Mouse (Mus musculus) small intestine, adult 2 months (tissue): ENCODE results near the gene Abhd17b. TPM values are rescaled to one million over a fixed set of nuclear protein-coding genes. Genes with fewer than 3 reads are reported as not detected.

ENCODE experiments used
- H3K27ac ChIP-seq: fragments of 200-500 bp; 2 replicates; pipeline ENCODE4 v1.5.1; 2012; ENCODE audit warnings: low read depth, low read length, control low read depth, inconsistent platforms; ENCODE audit not compliant: insufficient read depth
- H3K27me3 ChIP-seq: fragments of 200-500 bp; 2 replicates; pipeline ENCODE4 v1.6.1; 2012; ENCODE audit warnings: mild to moderate bottlenecking, moderate library complexity, low read length, inconsistent platforms; ENCODE audit not compliant: control insufficient read depth, insufficient read depth
- H3K36me3 ChIP-seq: fragments of 200-500 bp; 2 replicates; pipeline ENCODE4 v1.6.1; 2012; ENCODE audit warnings: mild to moderate bottlenecking, low read length, control low read depth, inconsistent platforms; ENCODE audit not compliant: control insufficient read depth, insufficient read depth
- H3K4me1 ChIP-seq: fragments of 200-500 bp; 2 replicates; pipeline ENCODE4 v1.6.1; 2012; ENCODE audit warnings: low read length, inconsistent platforms, mixed read lengths; ENCODE audit not compliant: control insufficient read depth, insufficient read depth, insufficient read length
- H3K4me3 ChIP-seq: fragments of 200-500 bp; 2 replicates; pipeline ENCODE4 v1.5.1; 2012; ENCODE audit warnings: low read depth, mild to moderate bottlenecking, control low read depth, inconsistent platforms, low read length, moderate library complexity
- CTCF ChIP-seq: fragments of 200-500 bp; IDR thresholded peaks from 2 replicates; pipeline ENCODE4 v1.5.1; 2012; ENCODE audit warnings: low read depth, mild to moderate bottlenecking, control low read depth, inconsistent platforms, low read length, moderate library complexity, mixed read lengths; ENCODE audit not compliant: insufficient replicate concordance, insufficient read length; ENCODE audit errors: extremely low read depth
- POLR2A ChIP-seq: fragments of 200-500 bp; IDR thresholded peaks from 2 replicates; pipeline ENCODE4 v1.6.1; 2012; ENCODE audit warnings: low read depth, mild to moderate bottlenecking, control low read depth, inconsistent platforms, low read length, moderate library complexity
- WGBS: fragments of 180-500 bp; shearing (Covaris S2); methylation state at CpG from one replicate; pipeline ENCODE4 v1.1.7; 2018; 5-methylcytosine and 5-hydroxymethylcytosine counted together
- polyA plus RNA-seq: library from polyadenylated mRNA; depleted of rRNA; stranded (reverse); fragments of >200 nt; gene quantifications from 2 replicates; pipeline ENCODE4 v1.2.3, GENCODE M21; 2012

Abhd17b gene
- polyA plus RNA-seq, 1 experiment, result 15.2 TPM

DNA sequence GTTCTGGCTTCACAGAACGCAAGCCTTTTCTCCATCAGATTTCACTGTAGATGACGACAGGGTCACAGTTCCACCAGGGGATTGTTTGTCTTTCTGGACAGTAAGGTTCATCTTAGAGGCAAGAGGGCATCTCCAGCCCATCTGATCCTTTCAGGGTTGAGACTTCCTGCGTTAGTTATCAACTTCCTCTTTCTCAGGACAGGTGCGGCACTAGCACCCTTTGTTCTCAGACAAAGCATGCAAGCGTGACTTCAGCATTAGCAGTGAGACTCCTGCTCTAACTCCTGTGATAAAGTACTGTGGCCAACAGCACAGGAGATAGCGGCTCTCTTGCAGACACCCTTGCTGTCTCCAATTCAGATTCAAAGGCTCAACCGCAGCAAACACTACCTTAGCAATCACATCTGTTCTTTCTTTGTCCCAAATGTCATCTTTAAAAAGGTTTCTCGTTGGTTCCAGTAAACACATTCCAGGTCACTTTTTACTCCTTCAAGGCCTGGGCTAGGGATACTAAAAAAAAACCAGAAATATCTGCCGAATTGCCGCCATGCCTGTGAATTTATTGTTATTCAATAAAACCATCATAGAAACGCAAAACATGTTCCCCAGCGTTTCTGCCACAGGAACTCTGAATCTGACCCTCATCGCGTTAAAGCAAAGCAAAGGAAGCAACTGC, 22.2 kb upstream of the Abhd17b start:
- TF ChIP-seq POLR2A (no peak), CTCF (no peak)
- Histone ChIP-seq H3K27me3 (no peaks in the 10 kb centered on the region), H3K36me3 (no peaks in the 10 kb centered on the region), H3K4me3 (no peak overlapping the region), H3K27ac (peak overlapping the region; percentile 23; the same call in 1 of the 2 replicates), H3K4me1 (peaks cover 2% of the 10 kb centered on the region)
- 26% methylated on average over 14 of the region's 14 CpGs for WGBS

DNA sequence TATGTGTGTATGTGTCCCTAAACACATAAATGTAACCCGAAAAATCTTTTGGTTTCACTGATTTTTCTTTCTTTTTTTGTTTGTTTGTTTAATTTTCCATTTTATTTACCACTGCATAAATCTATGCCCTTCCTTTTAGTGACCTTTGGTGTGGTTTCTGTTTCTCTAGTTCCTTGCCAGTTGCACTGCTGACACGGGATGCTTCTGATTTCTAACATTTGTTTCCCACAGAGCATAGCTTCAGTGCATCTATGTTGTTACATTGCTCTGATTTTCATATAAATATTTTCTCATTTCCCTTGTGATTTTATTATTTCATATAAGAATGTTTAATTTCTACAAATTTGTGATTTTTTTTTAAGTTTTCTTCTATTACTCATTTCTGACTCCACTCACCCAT, 17.6 kb upstream of the Abhd17b start:
- Histone ChIP-seq H3K4me1 (peaks cover 2% of the 10 kb centered on the region; the same call in 1 of the 2 replicates), H3K27me3 (no peaks in the 10 kb centered on the region), H3K27ac (no peak overlapping the region), H3K4me3 (no peak overlapping the region), H3K36me3 (no peaks in the 10 kb centered on the region; the same call in 1 of the 2 replicates)
- WGBS, result 80% methylated on average over 2 of the region's 2 CpGs
- no peak for TF ChIP-seq CTCF
- TF ChIP-seq POLR2A, result no peak

DNA sequence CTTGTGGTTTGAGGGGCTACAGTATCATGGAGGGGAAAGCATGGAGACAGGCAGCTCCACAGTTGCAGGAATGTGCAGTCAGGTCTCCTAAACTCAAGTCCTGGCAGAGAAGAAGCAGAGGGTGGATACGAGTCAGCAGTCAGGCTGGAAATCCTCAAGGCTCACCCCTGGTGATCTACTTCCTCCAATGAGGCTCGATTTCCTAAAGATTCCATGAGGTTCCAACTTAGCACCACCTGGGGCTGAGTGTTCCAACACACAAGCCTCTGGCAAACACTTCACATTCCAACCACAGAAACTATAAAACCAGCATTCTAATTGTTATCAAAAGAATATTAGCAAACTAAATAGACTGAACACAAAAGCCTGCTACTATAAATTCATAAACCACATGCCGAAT, 16.1 kb upstream of the Abhd17b start:
- H3K27ac ChIP-seq, result no peak overlapping the region
- H3K4me1 ChIP-seq, result peaks cover 2% of the 10 kb centered on the region; the same call in 1 of the 2 replicates
- H3K27me3 ChIP-seq, result no peaks in the 10 kb centered on the region
- no peak overlapping the region for H3K4me3 ChIP-seq
- H3K36me3 ChIP-seq, result no peaks in the 10 kb centered on the region; the same call in 1 of the 2 replicates
- TF ChIP-seq CTCF (no peak), POLR2A (no peak)
- WGBS, result 40% methylated on average over 3 of the region's 3 CpGs

DNA sequence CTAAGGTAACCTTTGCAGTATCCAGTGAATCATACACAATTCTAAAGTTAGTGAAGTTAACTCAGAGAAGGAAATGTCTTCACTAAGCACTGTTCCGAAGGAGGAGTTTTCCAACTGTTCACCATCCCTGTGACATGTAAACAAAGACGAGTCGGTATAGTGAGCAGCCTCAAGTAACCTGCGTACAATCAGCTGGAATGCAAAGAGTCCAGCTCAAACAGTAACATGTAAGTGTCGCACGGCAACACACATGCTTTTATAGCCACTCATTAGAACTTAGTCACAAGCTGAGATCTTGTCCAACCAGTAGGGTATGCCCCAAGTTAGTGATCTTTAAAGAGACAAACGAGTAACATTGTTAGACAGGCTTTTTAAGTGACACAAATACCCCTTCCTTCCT, 15.3 kb upstream of the Abhd17b start:
- Histone ChIP-seq H3K4me3 (no peak overlapping the region), H3K4me1 (peaks cover 2% of the 10 kb centered on the region; the same call in 1 of the 2 replicates), H3K36me3 (no peaks in the 10 kb centered on the region; the same call in 1 of the 2 replicates), H3K27me3 (no peaks in the 10 kb centered on the region), H3K27ac (no peak overlapping the region)
- WGBS, result 33% methylated on average over 7 of the region's 7 CpGs
- TF ChIP-seq CTCF (no peak), POLR2A (no peak)

DNA sequence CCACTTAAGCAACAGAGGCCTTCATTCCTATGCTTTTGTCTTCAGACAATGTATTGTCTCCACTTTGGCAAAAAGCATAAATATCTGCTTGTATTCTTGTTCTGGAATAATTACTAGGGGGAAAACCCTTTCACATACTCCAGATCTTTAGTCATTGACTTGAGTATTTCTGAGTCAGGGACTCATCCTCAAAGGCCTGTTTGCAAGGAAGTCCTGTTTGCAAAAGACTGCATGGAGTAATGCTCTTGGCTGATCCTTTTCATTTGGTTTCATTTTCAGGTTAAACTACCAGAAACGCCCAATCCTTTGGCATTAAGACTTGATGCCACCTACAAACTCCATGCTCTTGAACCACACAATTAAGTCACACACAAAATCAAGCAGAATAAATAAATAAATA, 9.1 kb upstream of the Abhd17b start:
- Histone ChIP-seq H3K4me3 (no peak overlapping the region), H3K27ac (no peak overlapping the region), H3K4me1 (peaks cover 25% of the 10 kb centered on the region; the same call in 1 of the 2 replicates), H3K27me3 (no peaks in the 10 kb centered on the region), H3K36me3 (no peaks in the 10 kb centered on the region; the same call in 1 of the 2 replicates)
- TF ChIP-seq POLR2A (no peak), CTCF (no peak)
- WGBS, result 21% methylated on average over 1 of the region's 1 CpGs

DNA sequence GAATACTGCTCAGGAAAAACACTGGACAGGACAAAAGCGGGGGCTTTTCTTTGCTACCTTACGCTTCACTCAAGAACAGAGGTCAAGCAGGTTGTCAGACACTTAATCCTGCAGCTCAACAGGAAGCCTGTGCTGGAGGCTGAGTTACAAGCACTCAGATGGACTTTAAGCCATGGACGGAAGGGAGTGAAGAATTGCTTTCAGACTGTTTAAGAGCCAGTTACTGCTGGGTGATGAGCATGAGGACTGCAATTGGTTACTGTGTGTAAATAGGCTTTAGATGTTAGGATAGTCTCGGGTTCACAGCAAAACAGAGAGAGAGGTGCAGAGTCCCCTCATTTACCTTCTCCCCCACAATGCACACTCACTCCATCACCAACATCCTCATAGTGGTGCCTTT, 7.7 kb upstream of the Abhd17b start:
- peak overlapping the region; percentile 98 for H3K27ac ChIP-seq
- no peaks in the 10 kb centered on the region; the same call in 1 of the 2 replicates for H3K36me3 ChIP-seq
- peaks cover 25% of the 10 kb centered on the region; the same call in 1 of the 2 replicates for H3K4me1 ChIP-seq
- no peaks in the 10 kb centered on the region for H3K27me3 ChIP-seq
- TF ChIP-seq CTCF (no peak), POLR2A (no peak)
- H3K4me3 ChIP-seq, result no peak overlapping the region
- 65% methylated on average over 4 of the region's 4 CpGs for WGBS

DNA sequence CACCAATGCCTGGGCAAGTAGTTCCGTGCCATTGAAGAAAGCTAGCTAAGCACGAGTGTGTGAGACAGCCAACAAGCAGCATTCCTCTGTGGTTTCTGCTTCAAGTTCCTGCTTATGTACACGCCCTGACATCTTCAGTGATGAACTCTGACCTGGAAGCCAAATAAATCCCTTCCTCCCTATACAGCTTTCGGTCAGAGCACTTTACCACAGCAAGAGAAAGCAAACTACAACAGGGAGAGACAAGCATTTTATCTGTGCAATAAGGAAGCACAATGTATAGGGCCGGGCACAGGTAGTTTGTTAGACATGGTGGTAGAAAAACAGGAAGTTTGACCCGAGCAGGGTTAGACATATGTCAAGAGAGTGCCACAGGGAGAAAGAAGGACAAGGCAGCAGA, 6.8 kb upstream of the Abhd17b start:
- no peaks in the 10 kb centered on the region for H3K36me3 ChIP-seq
- no peak overlapping the region for H3K4me3 ChIP-seq
- H3K27ac ChIP-seq, result peak overlapping the region; percentile 98
- no peaks in the 10 kb centered on the region for H3K27me3 ChIP-seq
- 23% methylated on average over 6 of the region's 6 CpGs for WGBS
- no peak for TF ChIP-seq CTCF
- TF ChIP-seq POLR2A, result no peak
- H3K4me1 ChIP-seq, result peaks cover 25% of the 10 kb centered on the region; the same call in 1 of the 2 replicates
